Mouse (Mus musculus): ENCODE results near the gene S1pr3.

The S1pr3 gene

GRCm38 (mm10) chr13:51456190-51456878 is 47.9 kb downstream of the S1pr3 start:
- no peak for DNase-seq (ENCODE audit: low spot score)

- DNase-seq (ENCODE audit: low spot score): no peak
These were observed 55.9 kb downstream of the S1pr3 start for GRCm38 (mm10) chr13:51464294-51464693.

GRCm38 (mm10) chr13:51466117-51466841 is 57.8 kb downstream of the S1pr3 start:
- DNase-seq (ENCODE audit: low spot score): no peak

GRCm38 (mm10) chr13:51468697-51469250 is 60.3 kb downstream of the S1pr3 start:
- DNase-seq (ENCODE audit: low spot score): no peak

Measured in MN1 (cell line).